Mouse (Mus musculus) olfactory bulb, adult 2 months (tissue): Measurements from ENCODE around the gene Myo6. TPM values are rescaled to one million over a fixed set of nuclear protein-coding genes. Genes with fewer than 3 reads are reported as not detected.

Source experiments
- H3K27ac ChIP-seq: fragments of 200-500 bp; 2 replicates; pipeline ENCODE4 v1.5.1; 2012; ENCODE audit warnings: low read depth, low read length; ENCODE audit not compliant: insufficient read depth
- H3K4me1 ChIP-seq: fragments of 200-500 bp; 2 replicates; pipeline ENCODE4 v1.6.1; 2012; ENCODE audit warnings: low read length; ENCODE audit not compliant: control insufficient read depth, insufficient read depth
- H3K4me3 ChIP-seq: fragments of 200-500 bp; 2 replicates; pipeline ENCODE4 v1.5.1; 2012; ENCODE audit warnings: mild to moderate bottlenecking, low read depth, low read length, moderate library complexity; ENCODE audit not compliant: insufficient read depth
- CTCF ChIP-seq: fragments of 200-500 bp; IDR thresholded peaks from 2 replicates; pipeline ENCODE4 v1.5.1; 2012; ENCODE audit warnings: low read depth, mild to moderate bottlenecking, low read length, moderate library complexity; ENCODE audit not compliant: insufficient read depth
- POLR2A ChIP-seq: fragments of 200-500 bp; IDR thresholded peaks from 2 replicates; pipeline ENCODE4 v1.6.1; 2012; ENCODE audit warnings: mild to moderate bottlenecking, low read depth, low read length, moderate library complexity; ENCODE audit not compliant: insufficient read depth
- WGBS: fragments of 180-500 bp; shearing (Covaris S2); methylation state at CpG from one replicate; pipeline ENCODE4 v1.1.7; 2018; 5-methylcytosine and 5-hydroxymethylcytosine counted together
- polyA plus RNA-seq: library from polyadenylated mRNA; stranded (reverse); fragments of >200 nt; gene quantifications from 2 replicates; pipeline ENCODE4 v1.2.4, GENCODE M21; 2012; ENCODE audit warnings: low replicate concordance; ENCODE audit not compliant: missing spikeins, insufficient read depth, insufficient read length

Myo6 gene
- polyA plus RNA-seq, 1 experiment: not detected

DNA sequence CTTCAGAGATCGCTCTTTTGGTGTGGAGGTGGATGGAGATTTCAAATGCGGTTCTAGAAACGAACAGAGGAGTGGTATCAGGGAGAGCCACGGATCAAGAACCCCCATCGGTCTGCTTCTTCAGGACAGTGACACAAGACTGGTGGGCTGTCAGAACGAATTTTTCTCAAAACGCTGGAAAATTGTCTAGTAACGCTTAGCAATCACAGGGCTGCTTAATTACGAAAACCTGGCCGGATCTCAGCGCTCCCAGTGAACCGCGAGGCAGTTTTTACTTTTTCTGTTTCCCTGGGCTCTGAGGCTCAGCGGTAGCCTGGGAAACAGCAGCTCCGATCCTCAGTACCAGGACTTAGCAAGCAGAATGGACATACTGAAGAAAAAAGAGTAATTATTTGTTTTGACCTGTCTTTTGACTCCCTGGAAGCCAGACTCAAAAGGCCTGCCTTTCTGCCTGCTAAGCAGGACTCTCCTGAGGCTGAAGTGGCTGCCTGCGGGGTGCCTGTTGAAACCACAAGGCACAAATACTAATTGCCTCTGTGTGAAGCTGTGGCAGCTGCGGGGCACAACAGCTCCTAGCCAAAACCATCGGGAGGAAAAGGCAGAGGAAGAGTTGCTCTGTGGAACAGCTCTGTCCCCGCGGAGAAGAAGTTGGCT is 187.0 kb downstream of the Myo6 start:
- H3K4me3 ChIP-seq: no peak overlapping the region
- TF ChIP-seq CTCF (no peak), POLR2A (no peak)
- WGBS: 14% methylated on average over 20 of the region's 20 CpGs
- H3K4me1 ChIP-seq: no peaks in the 10 kb centered on the region
- H3K27ac ChIP-seq: no peak overlapping the region

DNA sequence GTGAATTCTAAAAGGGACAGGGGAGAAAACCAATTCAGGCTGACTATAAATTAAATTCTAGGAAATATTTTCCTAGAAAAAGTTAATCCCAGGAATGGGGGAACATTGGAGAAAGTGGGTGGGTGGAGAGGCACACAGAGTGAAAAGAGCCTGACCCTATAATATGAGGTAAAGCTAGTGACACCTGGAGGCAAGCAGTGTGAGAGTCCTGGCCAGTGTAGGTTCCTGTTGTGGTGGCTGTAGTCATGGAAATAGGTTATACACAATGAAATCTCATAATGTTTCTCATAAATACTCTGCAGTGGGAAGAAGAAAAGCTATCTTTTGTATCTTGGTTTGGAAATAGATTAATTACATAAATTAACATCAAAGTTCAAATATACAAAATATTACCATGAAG is 195.2 kb downstream of the Myo6 start:
- Histone ChIP-seq H3K4me1 (no peaks in the 10 kb centered on the region), H3K4me3 (no peak overlapping the region), H3K27ac (no peak overlapping the region)
- no peak for TF ChIP-seq CTCF
- TF ChIP-seq POLR2A: no peak

Other genes with a start within 250 kb of the Myo6 start
- not detected in 2 replicates for gene Filip1, start 152.2 kb upstream of the Myo6 start, polyA plus RNA-seq
- gene Senp6, start 98.1 kb upstream of the Myo6 start, polyA plus RNA-seq: not detected in 2 replicates